Mouse (Mus musculus): ENCODE measurements around the gene Mdga1.

DNA sequence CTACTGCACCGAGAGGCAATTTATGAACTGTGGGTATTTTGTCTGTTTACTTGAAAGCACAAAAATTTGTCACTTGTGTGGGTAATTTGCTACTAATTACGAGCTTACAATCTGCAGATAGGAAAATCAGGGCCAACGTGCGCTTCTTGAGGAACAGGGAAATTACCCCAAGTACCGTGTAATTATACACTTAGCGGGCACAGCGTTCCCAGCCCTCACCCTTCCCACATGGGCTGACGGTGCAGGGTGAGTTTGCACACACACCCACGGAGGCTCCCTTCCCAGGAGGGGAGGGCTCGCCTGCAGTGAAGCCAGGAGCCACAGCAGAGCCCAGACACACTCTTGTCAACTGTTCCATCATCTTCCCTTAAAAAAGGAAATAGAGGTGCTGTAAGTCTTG is 54.1 kb downstream of the Mdga1 start:
- TF ChIP-seq CTCF (IDR thresholded peaks at IDR 0.05; ENCODE audit: borderline replicate concordance, insufficient read depth, low read depth, low read length) (no peak), POLR2A (IDR thresholded peaks at IDR 0.05; ENCODE audit: borderline replicate concordance, insufficient read depth, low read length) (no peak)
